Mouse (Mus musculus): Measurements from ENCODE around the gene Pigr. TPM values are rescaled to one million over a fixed set of nuclear protein-coding genes. Genes with fewer than 3 reads are reported as not detected.

The Pigr gene
- polyA plus RNA-seq, 1 experiment from 2014 or later = not detected

GRCm38 (mm10) chr1:130877889-130878614 lies 51.6 kb downstream of the Pigr start:
- Histone ChIP-seq H3K4me1 (ENCODE audit: control insufficient read depth, insufficient read depth, low read length) (no peaks in the 10 kb centered on the region; the same call in 1 of the 2 replicates), H3K4me2 (ENCODE audit: low read depth, severe bottlenecking) (peak overlapping the region; percentile 83), H3K36me3 (ENCODE audit: control insufficient read depth, insufficient read depth, low read length) (no peaks in the 10 kb centered on the region), H3K9me3 (ENCODE audit: control insufficient read depth, low read length) (no peaks in the 10 kb centered on the region), H3K4me3 (ENCODE audit: low read depth, low read length) (peak overlapping the region; percentile 37), H3K9ac (ENCODE audit: low read length) (peak overlapping the region; percentile 50), H3K27ac (replicated peaks; ENCODE audit: low read depth, low read length) (no peak overlapping the region), H3K27me3 (ENCODE audit: control insufficient read depth, insufficient read depth, low read length) (peaks cover 11% of the 10 kb centered on the region)
- DNase-seq (ENCODE audit: low spot score) (peak; percentile 65), ATAC-seq (ENCODE audit: insufficient number of reproducible peaks, low FRiP score, low TSS enrichment, low read depth) (peak; percentile 56; the same call in 1 of the 2 replicates)
- WGBS = 3% methylated on average over 43 of the region's 43 CpGs

GRCm38 (mm10) chr1:130879927-130880326 lies 53.4 kb downstream of the Pigr start:
- no peak overlapping the region for H3K4me2 ChIP-seq (ENCODE audit: low read depth, severe bottlenecking)
- no peak overlapping the region for H3K9ac ChIP-seq (ENCODE audit: low read length)
- H3K4me1 ChIP-seq (ENCODE audit: control insufficient read depth, insufficient read depth, low read length) = no peaks in the 10 kb centered on the region; the same call in 1 of the 2 replicates
- H3K36me3 ChIP-seq (ENCODE audit: control insufficient read depth, insufficient read depth, low read length) = no peaks in the 10 kb centered on the region
- no peaks in the 10 kb centered on the region for H3K9me3 ChIP-seq (ENCODE audit: control insufficient read depth, low read length)
- no peak for ATAC-seq (ENCODE audit: insufficient number of reproducible peaks, low FRiP score, low TSS enrichment, low read depth)
- 94% methylated on average over 7 of the region's 7 CpGs for WGBS
- H3K27ac ChIP-seq (replicated peaks; ENCODE audit: low read depth, low read length) = no peak overlapping the region
- no peak overlapping the region for H3K4me3 ChIP-seq (ENCODE audit: low read depth, low read length)
- no peak for DNase-seq (ENCODE audit: low spot score)
- peaks cover 11% of the 10 kb centered on the region for H3K27me3 ChIP-seq (ENCODE audit: control insufficient read depth, insufficient read depth, low read length)

GRCm38 (mm10) chr1:130883146-130883545 lies 56.7 kb downstream of the Pigr start:
- Histone ChIP-seq H3K9me3 (ENCODE audit: control insufficient read depth, low read length) (no peaks in the 10 kb centered on the region), H3K9ac (ENCODE audit: low read length) (no peak overlapping the region), H3K36me3 (ENCODE audit: control insufficient read depth, insufficient read depth, low read length) (no peaks in the 10 kb centered on the region), H3K4me2 (ENCODE audit: low read depth, severe bottlenecking) (no peak overlapping the region), H3K27ac (replicated peaks; ENCODE audit: low read depth, low read length) (no peak overlapping the region), H3K4me1 (ENCODE audit: control insufficient read depth, insufficient read depth, low read length) (no peaks in the 10 kb centered on the region; the same call in 1 of the 2 replicates), H3K27me3 (ENCODE audit: control insufficient read depth, insufficient read depth, low read length) (peaks cover 4% of the 10 kb centered on the region), H3K4me3 (ENCODE audit: low read depth, low read length) (no peak overlapping the region)
- WGBS = 95% methylated on average over 4 of the region's 4 CpGs
- DNase-seq (ENCODE audit: low spot score) (no peak), ATAC-seq (ENCODE audit: insufficient number of reproducible peaks, low FRiP score, low TSS enrichment, low read depth) (no peak)

- Histone ChIP-seq H3K9ac (ENCODE audit: low read length) (no peak within 1 kb of the TSS), H3K27me3 (ENCODE audit: control insufficient read depth, insufficient read depth, low read length) (no peaks in the 10 kb centered on the region), H3K27ac (replicated peaks; ENCODE audit: low read depth, low read length) (no peak within 1 kb of the TSS), H3K9me3 (ENCODE audit: control insufficient read depth, low read length) (no peaks in the 10 kb centered on the region), H3K4me1 (ENCODE audit: control insufficient read depth, insufficient read depth, low read length) (no peaks in the 10 kb centered on the region), H3K4me2 (ENCODE audit: low read depth, severe bottlenecking) (no peak within 1 kb of the TSS), H3K4me3 (ENCODE audit: low read depth, low read length) (no peak within 1 kb of the TSS), H3K36me3 (ENCODE audit: control insufficient read depth, insufficient read depth, low read length) (no peaks in the 10 kb centered on the region)
- DNase-seq (ENCODE audit: low spot score) (no peak), ATAC-seq (ENCODE audit: insufficient number of reproducible peaks, low FRiP score, low TSS enrichment, low read depth) (no peak)
These were observed 60.9 kb downstream of the Pigr start, which contains the start of gene Il24 for GRCm38 (mm10) chr1:130887354-130887753. Il24 (minus strand) TSS chr1:130887454.

GRCm38 (mm10) chr1:130892446-130892845 lies 66.0 kb downstream of the Pigr start:
- H3K36me3 ChIP-seq (ENCODE audit: control insufficient read depth, insufficient read depth, low read length) = no peaks in the 10 kb centered on the region
- no peaks in the 10 kb centered on the region for H3K27me3 ChIP-seq (ENCODE audit: control insufficient read depth, insufficient read depth, low read length)
- no peak overlapping the region for H3K9ac ChIP-seq (ENCODE audit: low read length)
- no peak for ATAC-seq (ENCODE audit: insufficient number of reproducible peaks, low FRiP score, low TSS enrichment, low read depth)
- no peak overlapping the region for H3K27ac ChIP-seq (replicated peaks; ENCODE audit: low read depth, low read length)
- H3K4me1 ChIP-seq (ENCODE audit: control insufficient read depth, insufficient read depth, low read length) = no peaks in the 10 kb centered on the region
- no peak for DNase-seq (ENCODE audit: low spot score)
- 93% methylated on average over 1 of the region's 1 CpGs for WGBS
- H3K4me3 ChIP-seq (ENCODE audit: low read depth, low read length) = no peak overlapping the region
- no peaks in the 10 kb centered on the region for H3K9me3 ChIP-seq (ENCODE audit: control insufficient read depth, low read length)
- H3K4me2 ChIP-seq (ENCODE audit: low read depth, severe bottlenecking) = no peak overlapping the region

- Histone ChIP-seq H3K27me3 (ENCODE audit: control insufficient read depth, insufficient read depth, low read length) (no peaks in the 10 kb centered on the region), H3K36me3 (ENCODE audit: control insufficient read depth, insufficient read depth, low read length) (no peaks in the 10 kb centered on the region), H3K4me1 (ENCODE audit: control insufficient read depth, insufficient read depth, low read length) (no peaks in the 10 kb centered on the region), H3K9me3 (ENCODE audit: control insufficient read depth, low read length) (no peaks in the 10 kb centered on the region), H3K27ac (replicated peaks; ENCODE audit: low read depth, low read length) (no peak overlapping the region), H3K4me3 (ENCODE audit: low read depth, low read length) (no peak overlapping the region), H3K9ac (ENCODE audit: low read length) (no peak overlapping the region), H3K4me2 (ENCODE audit: low read depth, severe bottlenecking) (no peak overlapping the region)
- WGBS = 76% methylated on average over 9 of the region's 9 CpGs
- ATAC-seq (ENCODE audit: insufficient number of reproducible peaks, low FRiP score, low TSS enrichment, low read depth) = no peak
- DNase-seq (ENCODE audit: low spot score) = no peak
These were observed 67.0 kb downstream of the Pigr start for GRCm38 (mm10) chr1:130893329-130894040.

GRCm38 (mm10) chr1:130894468-130894867 lies 68.0 kb downstream of the Pigr start:
- Histone ChIP-seq H3K27me3 (ENCODE audit: control insufficient read depth, insufficient read depth, low read length) (no peaks in the 10 kb centered on the region), H3K9ac (ENCODE audit: low read length) (no peak overlapping the region), H3K9me3 (ENCODE audit: control insufficient read depth, low read length) (no peaks in the 10 kb centered on the region), H3K4me1 (ENCODE audit: control insufficient read depth, insufficient read depth, low read length) (no peaks in the 10 kb centered on the region), H3K27ac (replicated peaks; ENCODE audit: low read depth, low read length) (no peak overlapping the region), H3K36me3 (ENCODE audit: control insufficient read depth, insufficient read depth, low read length) (no peaks in the 10 kb centered on the region), H3K4me3 (ENCODE audit: low read depth, low read length) (no peak overlapping the region), H3K4me2 (ENCODE audit: low read depth, severe bottlenecking) (no peak overlapping the region)
- DNase-seq (ENCODE audit: low spot score) (no peak), ATAC-seq (ENCODE audit: insufficient number of reproducible peaks, low FRiP score, low TSS enrichment, low read depth) (no peak)
- WGBS = 70% methylated on average over 6 of the region's 6 CpGs

All from limb, embryonic 11.5 days (tissue).